Mouse (Mus musculus) hindbrain, embryonic 10.5 days (tissue): ENCODE measurements at regions not wholly inside any gene's neighbourhood (a gene's known extent, or its start where the extent isn't known, plus 50 kb on each side); places are given as distances from the start of the nearest gene placed in this dataset.

ENCODE experiments used
- DNase-seq: peaks from one replicate; pipeline ENCODE4 v3.0.0-alpha.2; 2017; ENCODE audit warnings: low spot score
- H3K27ac ChIP-seq: fragments of 300-500 bp; sonication (generic); 2 replicates; pipeline ENCODE4 v1.5.1; 2016; ENCODE audit warnings: mild to moderate bottlenecking, moderate library complexity
- H3K27me3 ChIP-seq: fragments of 300-500 bp; sonication (generic); 2 replicates; pipeline ENCODE4 v1.6.1; 2016; ENCODE audit warnings: mild to moderate bottlenecking; ENCODE audit not compliant: poor library complexity, insufficient read depth, severe bottlenecking
- H3K36me3 ChIP-seq: fragments of 300-500 bp; sonication (generic); 2 replicates; pipeline ENCODE4 v1.6.1; 2016; ENCODE audit warnings: mild to moderate bottlenecking, moderate library complexity
- H3K4me1 ChIP-seq: fragments of 300-500 bp; sonication (generic); replicated peaks from 2 replicates; pipeline ENCODE4 v1.6.1; 2016; ENCODE audit warnings: mild to moderate bottlenecking
- H3K4me3 ChIP-seq: fragments of 300-500 bp; sonication (generic); 2 replicates; pipeline ENCODE4 v1.5.1; 2016; ENCODE audit warnings: mild to moderate bottlenecking, moderate library complexity
- H3K9me3 ChIP-seq: fragments of 300-500 bp; sonication (generic); 2 replicates; pipeline ENCODE4 v1.6.1; 2016; ENCODE audit warnings: mild to moderate bottlenecking, moderate library complexity
- WGBS: fragments of 180-500 bp; shearing (Covaris S2); methylation state at CpG from one replicate; pipeline ENCODE4 v1.1.7; 2016; 5-methylcytosine and 5-hydroxymethylcytosine counted together

- Histone ChIP-seq H3K27me3 (no peaks in the 10 kb centered on the region), H3K9me3 (no peaks in the 10 kb centered on the region), H3K27ac (peak overlapping the region; percentile 80), H3K4me3 (no peak overlapping the region), H3K4me1 (peaks cover 18% of the 10 kb centered on the region), H3K36me3 (no peaks in the 10 kb centered on the region)
- 62% methylated on average over 4 of the region's 4 CpGs for WGBS
- DNase-seq, result peak; percentile 12
Observed at GRCm38 (mm10) chr2:142560896-142561500, 340.3 kb downstream of the Kif16b start.

- Histone ChIP-seq H3K27me3 (no peaks in the 10 kb centered on the region), H3K27ac (peak overlapping the region; percentile 80), H3K4me1 (peaks cover 18% of the 10 kb centered on the region), H3K4me3 (no peak overlapping the region), H3K36me3 (no peaks in the 10 kb centered on the region), H3K9me3 (no peaks in the 10 kb centered on the region)
- no peak for DNase-seq
- WGBS, result 83% methylated on average over 3 of the region's 3 CpGs
Observed at GRCm38 (mm10) chr2:142560400-142560799, 340.9 kb downstream of the Kif16b start.

GRCm38 (mm10) chr2:142559946-142560345 lies 341.4 kb downstream of the Kif16b start:
- DNase-seq, result no peak
- Histone ChIP-seq H3K27ac (peak overlapping the region; percentile 80; the same call in 1 of the 2 replicates), H3K9me3 (no peaks in the 10 kb centered on the region), H3K4me1 (peaks cover 18% of the 10 kb centered on the region), H3K36me3 (no peaks in the 10 kb centered on the region), H3K4me3 (no peak overlapping the region), H3K27me3 (no peaks in the 10 kb centered on the region)

DNA sequence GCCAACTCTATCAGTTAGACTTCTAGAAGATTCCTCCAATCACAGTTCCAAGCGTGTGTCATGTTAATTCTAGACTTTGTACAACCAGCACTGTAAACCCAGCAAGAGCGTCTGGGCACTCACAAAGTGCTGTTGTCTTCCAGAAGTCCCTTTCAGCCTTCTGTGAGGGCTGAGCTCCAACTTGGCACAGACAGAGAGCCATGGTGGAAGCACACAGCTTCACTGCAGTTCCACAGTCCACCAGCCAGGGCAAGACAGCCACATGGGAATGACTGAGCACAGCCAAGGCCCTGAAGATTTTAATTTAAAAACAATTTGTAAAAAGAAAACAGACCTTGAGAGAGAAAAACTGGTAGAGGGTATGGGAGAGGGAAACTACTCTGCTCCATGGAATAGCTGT lies 346.5 kb downstream of the Kif16b start:
- WGBS, result 85% methylated on average over 2 of the region's 2 CpGs
- H3K27me3 ChIP-seq, result no peaks in the 10 kb centered on the region
- H3K4me1 ChIP-seq, result peaks cover 10% of the 10 kb centered on the region
- no peaks in the 10 kb centered on the region for H3K9me3 ChIP-seq
- no peak overlapping the region for H3K27ac ChIP-seq
- DNase-seq, result no peak
- no peaks in the 10 kb centered on the region for H3K36me3 ChIP-seq
- no peak overlapping the region for H3K4me3 ChIP-seq

DNA sequence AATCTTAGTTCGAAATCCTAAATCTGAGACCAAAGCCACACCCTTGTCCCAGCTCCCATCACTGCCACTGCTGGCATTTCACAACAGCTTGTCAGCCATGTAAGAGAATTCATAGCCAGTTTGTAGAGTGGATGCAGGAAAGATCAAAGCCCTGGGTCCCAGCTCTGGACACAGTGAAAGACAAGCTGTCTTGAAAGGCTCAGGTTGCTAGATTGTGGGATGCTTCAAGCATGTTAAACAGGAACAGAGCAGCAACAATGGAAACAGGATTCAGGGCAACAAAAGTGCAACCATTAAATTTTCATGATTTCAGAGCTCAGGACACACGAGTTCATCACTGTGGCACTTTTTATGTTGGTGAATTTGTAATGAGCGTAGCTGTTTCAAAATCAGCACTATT lies 349.6 kb downstream of the Kif16b start:
- no peaks in the 10 kb centered on the region for H3K36me3 ChIP-seq
- H3K27ac ChIP-seq, result no peak overlapping the region
- no peaks in the 10 kb centered on the region for H3K27me3 ChIP-seq
- WGBS, result 61% methylated on average over 3 of the region's 3 CpGs
- H3K4me1 ChIP-seq, result peaks cover 6% of the 10 kb centered on the region
- H3K9me3 ChIP-seq, result no peaks in the 10 kb centered on the region
- no peak for DNase-seq
- no peak overlapping the region for H3K4me3 ChIP-seq

GRCm38 (mm10) chr2:142548766-142549165 lies 352.6 kb downstream of the Kif16b start:
- Histone ChIP-seq H3K9me3 (no peaks in the 10 kb centered on the region), H3K4me1 (peaks cover 6% of the 10 kb centered on the region), H3K27me3 (no peaks in the 10 kb centered on the region), H3K4me3 (no peak overlapping the region), H3K36me3 (no peaks in the 10 kb centered on the region), H3K27ac (no peak overlapping the region)
- DNase-seq, result no peak
- 88% methylated on average over 4 of the region's 4 CpGs for WGBS

GRCm38 (mm10) chr2:142544937-142545336 lies 356.4 kb downstream of the Kif16b start:
- WGBS, result 84% methylated on average over 6 of the region's 6 CpGs
- Histone ChIP-seq H3K4me3 (no peak overlapping the region), H3K27ac (no peak overlapping the region), H3K36me3 (no peaks in the 10 kb centered on the region), H3K9me3 (no peaks in the 10 kb centered on the region), H3K27me3 (no peaks in the 10 kb centered on the region), H3K4me1 (no peaks in the 10 kb centered on the region)
- no peak for DNase-seq

- no peak for DNase-seq
- Histone ChIP-seq H3K27me3 (no peaks in the 10 kb centered on the region), H3K36me3 (no peaks in the 10 kb centered on the region), H3K4me3 (no peak overlapping the region), H3K9me3 (no peaks in the 10 kb centered on the region), H3K27ac (no peak overlapping the region), H3K4me1 (no peaks in the 10 kb centered on the region)
- WGBS, result 80% methylated on average over 1 of the region's 1 CpGs
Observed at GRCm38 (mm10) chr2:142539980-142540379, 361.4 kb downstream of the Kif16b start.

GRCm38 (mm10) chr2:142533555-142533954 lies 367.8 kb downstream of the Kif16b start:
- 94% methylated on average over 8 of the region's 8 CpGs for WGBS
- no peaks in the 10 kb centered on the region for H3K4me1 ChIP-seq
- DNase-seq, result no peak
- no peaks in the 10 kb centered on the region for H3K27me3 ChIP-seq
- no peak overlapping the region for H3K27ac ChIP-seq
- H3K4me3 ChIP-seq, result no peak overlapping the region
- no peaks in the 10 kb centered on the region for H3K9me3 ChIP-seq
- H3K36me3 ChIP-seq, result no peaks in the 10 kb centered on the region

DNA sequence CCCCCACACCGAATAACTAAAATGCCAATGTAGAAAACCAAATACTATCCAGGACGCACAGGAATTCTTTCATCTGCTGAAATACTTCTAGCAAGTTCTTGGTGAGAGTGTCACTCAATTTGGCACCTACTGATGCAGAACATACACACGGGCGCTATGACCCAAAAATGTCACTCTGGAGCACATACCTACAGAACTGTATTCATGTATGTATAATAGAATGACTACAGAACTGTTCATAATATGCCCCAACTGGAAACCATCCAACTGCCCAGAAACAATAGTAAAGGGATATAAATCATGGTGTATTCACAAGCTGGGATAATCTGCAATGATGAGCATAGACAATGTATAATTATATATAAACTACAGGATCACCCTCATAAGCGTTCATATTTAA lies 378.9 kb downstream of the Kif16b start:
- no peaks in the 10 kb centered on the region for H3K36me3 ChIP-seq
- H3K27me3 ChIP-seq, result no peaks in the 10 kb centered on the region
- WGBS, result 88% methylated on average over 5 of the region's 5 CpGs
- no peak for DNase-seq
- H3K4me3 ChIP-seq, result no peak overlapping the region
- no peaks in the 10 kb centered on the region for H3K9me3 ChIP-seq
- no peaks in the 10 kb centered on the region for H3K4me1 ChIP-seq
- H3K27ac ChIP-seq, result no peak overlapping the region

- H3K36me3 ChIP-seq, result no peaks in the 10 kb centered on the region
- no peaks in the 10 kb centered on the region for H3K4me1 ChIP-seq
- H3K9me3 ChIP-seq, result no peaks in the 10 kb centered on the region
- no peak for DNase-seq
- WGBS, result 84% methylated on average over 3 of the region's 3 CpGs
- H3K27me3 ChIP-seq, result no peaks in the 10 kb centered on the region
- no peak overlapping the region for H3K4me3 ChIP-seq
- no peak overlapping the region for H3K27ac ChIP-seq
Observed at GRCm38 (mm10) chr2:142517731-142518130, 383.6 kb downstream of the Kif16b start.

GRCm38 (mm10) chr2:142505216-142505615 lies 396.1 kb downstream of the Kif16b start:
- 89% methylated on average over 1 of the region's 1 CpGs for WGBS
- H3K9me3 ChIP-seq, result no peaks in the 10 kb centered on the region
- H3K4me1 ChIP-seq, result no peaks in the 10 kb centered on the region
- no peaks in the 10 kb centered on the region for H3K27me3 ChIP-seq
- no peaks in the 10 kb centered on the region for H3K36me3 ChIP-seq
- DNase-seq, result no peak
- H3K4me3 ChIP-seq, result no peak overlapping the region
- no peak overlapping the region for H3K27ac ChIP-seq
